Mouse (Mus musculus): ENCODE data around the gene Thtpa. TPM values are rescaled to one million over a fixed set of nuclear protein-coding genes. Genes with fewer than 3 reads are reported as not detected.

Thtpa gene
- total and polyA plus RNA-seq, 2 experiments, result 8.7 to 15.4 TPM

GRCm38 (mm10) chr14:55114759-55115701 lies 20.4 kb downstream of the Thtpa start:
- peak overlapping the region; percentile 55; the same call in 1 of the 2 replicates for H3K4me3 ChIP-seq (ENCODE audit: insufficient read depth, low read depth, low read length)
- peaks cover 24% of the 10 kb centered on the region for H3K27me3 ChIP-seq (ENCODE audit: control insufficient read depth, insufficient read depth, low read length)
- no peaks in the 10 kb centered on the region for H3K4me1 ChIP-seq (ENCODE audit: control insufficient read depth, insufficient read depth, low read length)
- WGBS, result 1% methylated on average over 78 of the region's 78 CpGs
- TF ChIP-seq CTCF (IDR thresholded peaks at IDR 0.05; ENCODE audit: low read depth, low read length) (peak; percentile 27; the same call in 1 of the 2 replicates), POLR2A (IDR thresholded peaks at IDR 0.05; ENCODE audit: extremely low read depth, insufficient read depth, low read length) (no peak)
- no peaks in the 10 kb centered on the region for H3K36me3 ChIP-seq (ENCODE audit: control insufficient read depth, insufficient read depth, low read length)
- H3K9ac ChIP-seq (ENCODE audit: low read depth, low read length), result peak overlapping the region; percentile 66
- H3K27ac ChIP-seq (replicated peaks; ENCODE audit: insufficient read depth, low read depth, low read length), result no peak overlapping the region
- no peak for DNase-seq (ENCODE audit: extremely low read depth, low read depth, low spot score)
- no peaks in the 10 kb centered on the region for H3K79me2 ChIP-seq (ENCODE audit: control insufficient read depth, insufficient read depth, low read length)

DNA sequence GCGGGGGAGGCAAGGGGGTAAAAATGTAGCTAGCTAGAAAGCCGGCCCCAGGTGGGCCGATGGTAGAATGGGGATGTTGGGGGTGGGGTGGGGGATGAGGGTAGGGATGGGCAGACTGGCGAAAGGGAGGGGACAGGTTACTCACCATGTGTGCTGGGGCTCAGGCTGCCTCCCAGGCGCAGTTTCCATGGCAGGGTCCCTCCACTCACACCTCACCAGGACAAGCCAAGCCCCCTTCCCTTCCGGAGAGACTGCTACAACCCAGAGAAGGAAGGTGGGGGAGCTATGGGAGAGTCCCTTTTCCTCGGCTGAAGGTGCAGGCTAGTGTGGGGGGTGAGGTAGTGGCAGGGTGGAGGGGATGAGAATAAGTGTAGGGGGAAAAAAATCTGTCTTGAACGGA lies 21.3 kb downstream of the Thtpa start:
- TF ChIP-seq POLR2A (IDR thresholded peaks at IDR 0.05; ENCODE audit: extremely low read depth, insufficient read depth, low read length), result no peak
- no peak for TF ChIP-seq CTCF (IDR thresholded peaks at IDR 0.05; ENCODE audit: low read depth, low read length)
- Histone ChIP-seq H3K4me3 (ENCODE audit: insufficient read depth, low read depth, low read length) (no peak overlapping the region), H3K27ac (replicated peaks; ENCODE audit: insufficient read depth, low read depth, low read length) (no peak overlapping the region), H3K9ac (ENCODE audit: low read depth, low read length) (no peak overlapping the region), H3K27me3 (ENCODE audit: control insufficient read depth, insufficient read depth, low read length) (peaks cover 24% of the 10 kb centered on the region), H3K4me1 (ENCODE audit: control insufficient read depth, insufficient read depth, low read length) (no peaks in the 10 kb centered on the region), H3K79me2 (ENCODE audit: control insufficient read depth, insufficient read depth, low read length) (no peaks in the 10 kb centered on the region), H3K36me3 (ENCODE audit: control insufficient read depth, insufficient read depth, low read length) (no peaks in the 10 kb centered on the region)
- DNase-seq (ENCODE audit: extremely low read depth, low read depth, low spot score), result no peak
- 3% methylated on average over 8 of the region's 8 CpGs for WGBS

- Histone ChIP-seq H3K27ac (replicated peaks; ENCODE audit: insufficient read depth, low read depth, low read length) (no peak within 1 kb of the TSS), H3K9ac (ENCODE audit: low read depth, low read length) (no peak within 1 kb of the TSS), H3K4me1 (ENCODE audit: control insufficient read depth, insufficient read depth, low read length) (no peaks in the 10 kb centered on the region), H3K27me3 (ENCODE audit: control insufficient read depth, insufficient read depth, low read length) (peaks cover 24% of the 10 kb centered on the region), H3K79me2 (ENCODE audit: control insufficient read depth, insufficient read depth, low read length) (no peaks in the 10 kb centered on the region), H3K4me3 (ENCODE audit: insufficient read depth, low read depth, low read length) (no peak within 1 kb of the TSS), H3K36me3 (ENCODE audit: control insufficient read depth, insufficient read depth, low read length) (no peaks in the 10 kb centered on the region)
- DNase-seq (ENCODE audit: extremely low read depth, low read depth, low spot score), result no peak
- TF ChIP-seq POLR2A (IDR thresholded peaks at IDR 0.05; ENCODE audit: extremely low read depth, insufficient read depth, low read length), result no peak
- no peak for TF ChIP-seq CTCF (IDR thresholded peaks at IDR 0.05; ENCODE audit: low read depth, low read length)
- 18% methylated on average over 21 of the region's 21 CpGs for WGBS
These were observed 22.0 kb downstream of the Thtpa start, which contains the start of gene Jph4 for GRCm38 (mm10) chr14:55116425-55117200. Gene Jph4, minus strand, starts transcription at chr14:55116935.

- H3K4me1 ChIP-seq (ENCODE audit: control insufficient read depth, insufficient read depth, low read length), result peaks cover 1% of the 10 kb centered on the region; the same call in 1 of the 2 replicates
- peaks cover 19% of the 10 kb centered on the region for H3K27me3 ChIP-seq (ENCODE audit: control insufficient read depth, insufficient read depth, low read length)
- H3K36me3 ChIP-seq (ENCODE audit: control insufficient read depth, insufficient read depth, low read length), result no peaks in the 10 kb centered on the region
- H3K9ac ChIP-seq (ENCODE audit: low read depth, low read length), result no peak overlapping the region
- DNase-seq (ENCODE audit: extremely low read depth, low read depth, low spot score), result no peak
- no peak overlapping the region for H3K27ac ChIP-seq (replicated peaks; ENCODE audit: insufficient read depth, low read depth, low read length)
- H3K79me2 ChIP-seq (ENCODE audit: control insufficient read depth, insufficient read depth, low read length), result no peaks in the 10 kb centered on the region
- WGBS, result 64% methylated on average over 4 of the region's 4 CpGs
- TF ChIP-seq CTCF (IDR thresholded peaks at IDR 0.05; ENCODE audit: low read depth, low read length) (no peak), POLR2A (IDR thresholded peaks at IDR 0.05; ENCODE audit: extremely low read depth, insufficient read depth, low read length) (no peak)
- H3K4me3 ChIP-seq (ENCODE audit: insufficient read depth, low read depth, low read length), result no peak overlapping the region
These were observed 24.3 kb downstream of the Thtpa start for GRCm38 (mm10) chr14:55118852-55119251.

DNA sequence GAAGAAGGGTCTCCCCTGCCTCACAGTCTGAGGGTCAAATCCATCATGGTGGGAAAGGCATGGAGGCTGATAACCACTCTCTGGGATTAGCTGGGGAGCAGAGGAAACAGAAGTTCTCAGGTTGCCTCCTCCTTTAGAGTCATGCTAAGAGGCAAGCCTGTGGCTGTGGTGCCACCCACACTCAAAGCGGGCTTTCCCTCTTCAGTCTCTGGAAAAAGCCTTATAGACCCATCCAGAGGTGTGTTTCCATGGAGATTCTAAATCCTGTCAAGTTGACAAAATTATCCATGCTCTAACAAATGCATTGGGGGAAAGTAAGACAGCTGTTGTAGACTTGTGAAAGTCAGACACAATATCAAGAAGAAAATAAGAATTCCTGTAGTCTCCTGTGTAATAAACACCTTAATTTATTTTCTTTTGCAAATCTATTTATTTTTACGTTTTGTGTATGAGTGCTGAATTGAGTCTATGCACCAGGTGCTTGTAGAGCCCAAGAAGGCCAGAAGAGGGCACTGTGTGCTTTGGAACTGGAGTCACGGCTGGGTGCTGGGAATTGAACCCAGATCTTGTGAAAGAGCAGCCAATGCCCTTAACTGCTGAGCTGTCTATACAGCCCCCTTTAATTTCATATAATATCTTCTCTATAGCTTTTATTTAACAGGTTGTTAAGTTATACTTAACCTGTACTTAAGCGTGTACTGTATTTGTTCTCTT lies 25.0 kb downstream of the Thtpa start:
- no peak overlapping the region for H3K4me3 ChIP-seq (ENCODE audit: insufficient read depth, low read depth, low read length)
- no peak overlapping the region for H3K27ac ChIP-seq (replicated peaks; ENCODE audit: insufficient read depth, low read depth, low read length)
- peaks cover 1% of the 10 kb centered on the region; the same call in 1 of the 2 replicates for H3K4me1 ChIP-seq (ENCODE audit: control insufficient read depth, insufficient read depth, low read length)
- H3K36me3 ChIP-seq (ENCODE audit: control insufficient read depth, insufficient read depth, low read length), result no peaks in the 10 kb centered on the region
- no peak for DNase-seq (ENCODE audit: extremely low read depth, low read depth, low spot score)
- no peaks in the 10 kb centered on the region for H3K79me2 ChIP-seq (ENCODE audit: control insufficient read depth, insufficient read depth, low read length)
- peak; percentile 58 for TF ChIP-seq CTCF (IDR thresholded peaks at IDR 0.05; ENCODE audit: low read depth, low read length)
- no peak for TF ChIP-seq POLR2A (IDR thresholded peaks at IDR 0.05; ENCODE audit: extremely low read depth, insufficient read depth, low read length)
- H3K27me3 ChIP-seq (ENCODE audit: control insufficient read depth, insufficient read depth, low read length), result peaks cover 13% of the 10 kb centered on the region
- no peak overlapping the region for H3K9ac ChIP-seq (ENCODE audit: low read depth, low read length)
- WGBS, result 75% methylated on average over 4 of the region's 4 CpGs
